8 mouse cellular contexts compared by ENCODE assay signal in genomic region chr13:52981441-52982281, GRCm38 (mm10). TPM values are rescaled to one million over a fixed set of nuclear protein-coding genes. Genes with fewer than 3 reads are reported as not detected.
DNase-seq lines count a peak whose midpoint lies in the region; ATAC-seq and TF ChIP-seq lines count a peak whose summit lies in the region.

No protein-coding gene starts in this region.

- WGBS in hindbrain, postnatal 0 days, result 2% methylated on average over 51 of the region's 51 CpGs

- peak overlapping the region; percentile 78 for H3K4me2 ChIP-seq in hindbrain, postnatal 0 days (ENCODE audit: low read depth, low read length)

- peaks cover 18% of the 10 kb centered on the region for H3K4me1 ChIP-seq in erythroblast, embryonic 14.5 days (ENCODE audit: control insufficient read depth)
- H3K4me1 ChIP-seq in hindbrain, postnatal 0 days (ENCODE audit: insufficient read depth, low read length), result peaks cover 13% of the 10 kb centered on the region; the same call in 1 of the 2 replicates

- peaks cover 6% of the 10 kb centered on the region; the same call in 1 of the 2 replicates for H3K9me3 ChIP-seq in erythroblast, embryonic 14.5 days (ENCODE audit: control insufficient read depth, low read length)
- H3K9me3 ChIP-seq in hindbrain, postnatal 0 days (ENCODE audit: low read length), result no peaks in the 10 kb centered on the region

- TF ChIP-seq CTCF in hindbrain, postnatal 0 days (IDR thresholded peaks at IDR 0.05; ENCODE audit: low read depth), result no peak

- peaks cover 71% of the 10 kb centered on the region for H3K27me3 ChIP-seq in erythroblast, embryonic 14.5 days (ENCODE audit: control insufficient read depth)
- no peaks in the 10 kb centered on the region for H3K27me3 ChIP-seq in hindbrain, postnatal 0 days (ENCODE audit: insufficient read depth, low read length)

- peak; percentile 76 for DNase-seq in cerebellum, adult 9-11 months
- peak; percentile 87 for DNase-seq in gastrocnemius, adult 18-20 months (ENCODE audit: low spot score)
- DNase-seq in hindbrain, postnatal 0 days (ENCODE audit: low spot score), result peak; percentile 67
- peak; percentile 30 for DNase-seq in left cerebral cortex, postnatal 4 days
- peak; percentile 58 for DNase-seq in right cerebral cortex, postnatal 4 days

- H3K27ac ChIP-seq in hindbrain, postnatal 0 days, result peak overlapping the region; percentile 96

- ATAC-seq in erythroblast, adult 5-6 weeks (replicated peaks; ENCODE audit: low FRiP score, poor library complexity, severe bottlenecking), result no peak
- peak; percentile 1 for ATAC-seq in hindbrain, postnatal 0 days
- peak; percentile 5; the same call in 1 of the 2 replicates for ATAC-seq in megakaryocyte-erythroid progenitor cell, adult 5-6 weeks (replicated peaks; ENCODE audit: low FRiP score, low TSS enrichment, poor library complexity, severe bottlenecking)

- intact Hi-C loops in left cerebral cortex, postnatal 4 days (cut with DNase I), result loop anchor here (2.0 to 5.0 kb wide), 3 partner anchors 116 to 324 kb away; no protein-coding TSS in a partner anchor

- no peaks in the 10 kb centered on the region for H3K36me3 ChIP-seq in erythroblast, embryonic 14.5 days (ENCODE audit: control insufficient read depth)
- H3K36me3 ChIP-seq in hindbrain, postnatal 0 days (ENCODE audit: insufficient read depth, low read length), result no peaks in the 10 kb centered on the region

- peak overlapping the region; percentile 59 for H3K4me3 ChIP-seq in erythroblast, embryonic 14.5 days (replicated peaks)
- peak overlapping the region; percentile 81 for H3K4me3 ChIP-seq in hindbrain, postnatal 0 days (ENCODE audit: low read length)

- H3K9ac ChIP-seq in hindbrain, postnatal 0 days (replicated peaks; ENCODE audit: low read length), result peak overlapping the region; percentile 95

RNA-seq across cellular contexts. Expression of gene Nfil3, which starts 0.8 kb away (rescaled TPM):
- polyA plus RNA-seq in erythroblast, embryonic 14.5 days (2012), result 0.05 and 0.08 TPM in 2 replicates
- total RNA-seq in erythroblast, adult 5-6 weeks (2015; ENCODE audit: low replicate concordance), result 9.0 and 9.6 TPM in 2 replicates
- 2.9 and 5.0 TPM in 2 replicates for total RNA-seq in erythroblast, adult 5-6 weeks (2017; ENCODE audit: low replicate concordance)
- 10 to 100 TPM; 73.2 to 88.2 TPM for total RNA-seq in gastrocnemius, adult 18-20 months (2021)
- total RNA-seq in hindbrain, postnatal 0 days (2014; rRNA removed), result 16.4 and 17.9 TPM in 2 replicates
- 27.2 and 28.3 TPM in 2 replicates for polyA plus RNA-seq in hindbrain, postnatal 0 days (2015; fragmentation: Nextera tagmentation; extraction: Ambion mirVana)
- total RNA-seq in left cerebral cortex, postnatal 4 days (2021), result 10 to 100 TPM; 33.6 to 35.5 TPM
- 0.64 TPM in 1 of 2 replicates, not detected in the other for total RNA-seq in megakaryocyte-erythroid progenitor cell, adult 5-6 weeks (2014; fragmentation: Nextera tagmentation)
- 0.85 and 0.88 TPM in 2 replicates for total RNA-seq in megakaryocyte-erythroid progenitor cell, adult 5-6 weeks (2017)

RNA-seq across cellular contexts. Expression of gene Auh, which starts 52.2 kb away (rescaled TPM):
- polyA plus RNA-seq in erythroblast, embryonic 14.5 days (2012), result 4.7 and 6.8 TPM in 2 replicates
- 68.2 and 74.8 TPM in 2 replicates for total RNA-seq in erythroblast, adult 5-6 weeks (2015; ENCODE audit: low replicate concordance)
- total RNA-seq in erythroblast, adult 5-6 weeks (2017; ENCODE audit: low replicate concordance), result 107 and 120 TPM in 2 replicates
- 10 to 100 TPM; 77.8 to 81.5 TPM for total RNA-seq in gastrocnemius, adult 18-20 months (2021)
- 39.3 and 41.5 TPM in 2 replicates for total RNA-seq in hindbrain, postnatal 0 days (2014; rRNA removed)
- 65.9 and 72.8 TPM in 2 replicates for polyA plus RNA-seq in hindbrain, postnatal 0 days (2015; fragmentation: Nextera tagmentation; extraction: Ambion mirVana)
- total RNA-seq in left cerebral cortex, postnatal 4 days (2021), result 10 to 100 TPM; 50.7 to 53.7 TPM
- 28.8 and 40.9 TPM in 2 replicates for total RNA-seq in megakaryocyte-erythroid progenitor cell, adult 5-6 weeks (2014; fragmentation: Nextera tagmentation)
- 22.5 and 24.9 TPM in 2 replicates for total RNA-seq in megakaryocyte-erythroid progenitor cell, adult 5-6 weeks (2017)

Comparison
In these comparisons a context has a peak if more than half of its experiments do, and no peak if none do; other contexts are left out.
1. DNase-seq: peak in every context shown above with its lines; median percentile 87 in gastrocnemius, adult 18-20 months; 76 in cerebellum, adult 9-11 months; 67 in hindbrain, postnatal 0 days; 58 in right cerebral cortex, postnatal 4 days; 30 in left cerebral cortex, postnatal 4 days.